Mouse (Mus musculus): ENCODE data around the gene Rbm20. TPM values are rescaled to one million over a fixed set of nuclear protein-coding genes. Genes with fewer than 3 reads are reported as not detected.

The Rbm20 gene
- polyA plus RNA-seq, 1 experiment = not detected

DNA sequence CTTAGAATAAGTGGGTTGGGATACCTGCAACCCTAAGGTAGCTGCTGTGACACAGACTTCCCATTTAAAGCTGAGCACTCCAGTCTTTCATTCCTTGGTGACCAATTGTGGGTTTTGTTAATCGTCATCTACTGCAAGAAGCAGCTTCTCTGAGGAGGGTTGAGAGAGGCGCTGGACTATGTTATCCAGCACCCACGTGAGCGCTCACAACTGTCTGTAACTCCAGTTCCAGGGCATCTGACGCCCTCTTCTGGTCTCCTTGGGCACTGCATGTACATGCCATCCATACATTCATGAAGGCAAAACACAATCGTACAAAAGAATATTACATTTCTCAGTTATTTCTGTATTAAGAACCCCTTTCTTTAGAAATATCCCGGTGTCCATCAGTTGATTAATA lies 75.9 kb downstream of the Rbm20 start:
- TF ChIP-seq CTCF (IDR thresholded peaks at IDR 0.05; ENCODE audit: insufficient read depth, low read depth, low read length) (peak; percentile 21; the same call in 1 of the 2 replicates), POLR2A (IDR thresholded peaks at IDR 0.05; ENCODE audit: insufficient read depth, low read depth, low read length) (no peak)
- H3K4me1 ChIP-seq (ENCODE audit: control insufficient read depth, insufficient read depth, low read length) = peaks cover 12% of the 10 kb centered on the region
- no peak overlapping the region for H3K27ac ChIP-seq (ENCODE audit: insufficient read depth, low read depth, low read length)
- H3K4me3 ChIP-seq (ENCODE audit: insufficient read depth, low read depth, low read length) = no peak overlapping the region
- 66% methylated on average over 7 of the region's 7 CpGs for WGBS

DNA sequence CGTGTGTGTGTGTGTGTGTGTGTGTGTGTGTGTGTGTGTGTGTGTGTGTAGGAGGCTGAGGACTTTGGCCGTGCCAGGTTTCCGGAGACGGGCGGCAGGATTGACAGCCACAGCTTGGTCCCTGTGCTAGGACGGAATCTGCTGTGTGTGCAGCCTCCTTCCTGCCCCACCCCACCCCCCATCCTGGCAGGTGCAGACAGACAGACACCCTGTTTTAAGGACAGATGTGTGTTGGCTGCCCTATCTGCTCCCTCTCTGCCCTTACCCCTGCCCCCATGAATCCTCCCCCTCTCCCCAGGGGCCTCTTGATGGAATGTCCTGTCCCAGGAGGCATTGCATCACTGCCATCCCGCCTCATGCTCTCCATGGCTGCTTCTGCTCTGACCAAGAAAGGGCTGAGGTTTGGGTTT lies 77.3 kb downstream of the Rbm20 start:
- WGBS = 78% methylated on average over 7 of the region's 7 CpGs
- Histone ChIP-seq H3K4me1 (ENCODE audit: control insufficient read depth, insufficient read depth, low read length) (peaks cover 12% of the 10 kb centered on the region), H3K4me3 (ENCODE audit: insufficient read depth, low read depth, low read length) (no peak overlapping the region), H3K27ac (ENCODE audit: insufficient read depth, low read depth, low read length) (no peak overlapping the region)
- TF ChIP-seq POLR2A (IDR thresholded peaks at IDR 0.05; ENCODE audit: insufficient read depth, low read depth, low read length) (no peak), CTCF (IDR thresholded peaks at IDR 0.05; ENCODE audit: insufficient read depth, low read depth, low read length) (no peak)

DNA sequence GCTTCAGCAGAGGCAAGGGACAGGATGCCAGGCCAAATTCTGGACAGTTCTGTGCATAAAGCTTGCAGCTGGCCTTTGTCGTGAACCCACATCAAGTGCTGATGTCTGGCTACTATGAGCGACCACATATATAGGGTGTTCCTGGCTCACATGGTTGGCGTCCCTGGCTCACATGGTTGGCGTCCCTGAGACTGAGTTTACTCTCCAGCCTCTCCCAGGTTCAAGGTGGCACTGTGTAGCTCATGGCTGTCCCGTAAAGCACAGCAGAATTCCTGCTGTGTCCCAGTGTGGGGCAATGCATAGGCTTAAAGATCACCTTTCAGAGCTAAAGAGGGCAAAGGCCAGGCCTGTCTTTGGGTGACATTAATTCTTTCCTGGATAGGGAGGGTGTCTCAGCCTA lies 78.2 kb downstream of the Rbm20 start:
- Histone ChIP-seq H3K4me1 (ENCODE audit: control insufficient read depth, insufficient read depth, low read length) (peaks cover 12% of the 10 kb centered on the region), H3K4me3 (ENCODE audit: insufficient read depth, low read depth, low read length) (no peak overlapping the region), H3K27ac (ENCODE audit: insufficient read depth, low read depth, low read length) (no peak overlapping the region)
- no peak for TF ChIP-seq POLR2A (IDR thresholded peaks at IDR 0.05; ENCODE audit: insufficient read depth, low read depth, low read length)
- TF ChIP-seq CTCF (IDR thresholded peaks at IDR 0.05; ENCODE audit: insufficient read depth, low read depth, low read length) = no peak
- 94% methylated on average over 5 of the region's 5 CpGs for WGBS

DNA sequence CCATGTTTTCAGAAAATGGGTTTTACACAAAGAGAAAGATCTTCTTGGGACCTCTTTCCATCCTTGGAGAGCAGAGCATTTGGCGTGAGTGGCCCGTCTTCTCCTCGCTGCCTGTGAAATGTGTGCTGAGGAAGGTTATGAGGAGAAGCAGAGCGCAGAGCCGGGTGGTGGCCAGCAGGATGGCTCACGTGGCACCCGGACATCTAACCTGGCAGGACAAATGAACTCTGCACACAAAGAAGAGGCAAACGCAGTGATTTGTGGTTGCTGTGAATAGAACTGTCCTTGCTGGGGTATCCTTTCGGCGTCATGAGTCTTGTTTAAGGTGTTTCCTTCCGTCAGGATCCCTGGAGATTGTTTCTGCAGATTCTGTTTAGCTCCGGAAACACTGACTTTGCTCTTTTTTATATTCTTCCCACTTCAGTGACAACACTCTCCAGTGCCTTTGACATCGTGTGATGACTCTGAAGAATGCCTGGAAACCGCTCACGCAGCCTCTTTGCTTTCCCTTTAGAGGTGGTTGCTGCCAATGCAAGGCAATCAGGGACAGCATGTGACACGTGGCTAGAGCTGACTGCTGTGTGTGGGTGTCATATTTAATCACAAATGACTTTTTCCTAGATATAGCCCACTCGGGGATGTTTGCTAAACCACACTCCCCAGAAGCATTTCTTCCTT lies 80.5 kb downstream of the Rbm20 start:
- TF ChIP-seq CTCF (IDR thresholded peaks at IDR 0.05; ENCODE audit: insufficient read depth, low read depth, low read length) = no peak
- no peak for TF ChIP-seq POLR2A (IDR thresholded peaks at IDR 0.05; ENCODE audit: insufficient read depth, low read depth, low read length)
- Histone ChIP-seq H3K27ac (ENCODE audit: insufficient read depth, low read depth, low read length) (no peak overlapping the region), H3K4me1 (ENCODE audit: control insufficient read depth, insufficient read depth, low read length) (no peaks in the 10 kb centered on the region), H3K4me3 (ENCODE audit: insufficient read depth, low read depth, low read length) (no peak overlapping the region)
- 84% methylated on average over 17 of the region's 17 CpGs for WGBS

DNA sequence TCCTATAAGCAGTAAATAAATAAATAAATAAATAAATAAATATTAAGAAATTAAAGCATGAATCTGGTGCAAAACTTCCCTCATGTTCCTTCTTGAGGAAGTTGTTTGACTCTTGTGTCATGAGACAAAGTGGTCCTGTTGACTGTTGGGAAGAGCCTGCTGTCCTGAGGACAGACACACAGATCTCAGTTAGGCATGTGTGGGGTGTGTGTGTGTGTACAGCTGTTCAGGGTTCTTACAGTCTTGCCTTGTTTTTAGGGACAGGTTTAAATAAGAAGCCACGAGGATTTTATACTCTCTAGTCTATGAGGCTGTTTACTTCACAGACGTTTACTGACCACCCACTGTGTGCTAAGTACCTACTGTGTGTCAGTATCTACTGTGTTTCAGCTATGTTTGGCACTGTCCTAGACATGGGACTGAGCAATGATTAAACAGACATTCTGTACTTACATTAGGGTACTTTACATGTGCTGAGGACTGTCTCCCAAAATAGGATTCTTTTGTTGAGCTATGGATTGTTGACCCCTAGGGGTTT lies 81.8 kb downstream of the Rbm20 start:
- TF ChIP-seq CTCF (IDR thresholded peaks at IDR 0.05; ENCODE audit: insufficient read depth, low read depth, low read length) (no peak), POLR2A (IDR thresholded peaks at IDR 0.05; ENCODE audit: insufficient read depth, low read depth, low read length) (no peak)
- Histone ChIP-seq H3K4me3 (ENCODE audit: insufficient read depth, low read depth, low read length) (no peak overlapping the region), H3K4me1 (ENCODE audit: control insufficient read depth, insufficient read depth, low read length) (no peaks in the 10 kb centered on the region), H3K27ac (ENCODE audit: insufficient read depth, low read depth, low read length) (no peak overlapping the region)
- 76% methylated on average over 2 of the region's 2 CpGs for WGBS

DNA sequence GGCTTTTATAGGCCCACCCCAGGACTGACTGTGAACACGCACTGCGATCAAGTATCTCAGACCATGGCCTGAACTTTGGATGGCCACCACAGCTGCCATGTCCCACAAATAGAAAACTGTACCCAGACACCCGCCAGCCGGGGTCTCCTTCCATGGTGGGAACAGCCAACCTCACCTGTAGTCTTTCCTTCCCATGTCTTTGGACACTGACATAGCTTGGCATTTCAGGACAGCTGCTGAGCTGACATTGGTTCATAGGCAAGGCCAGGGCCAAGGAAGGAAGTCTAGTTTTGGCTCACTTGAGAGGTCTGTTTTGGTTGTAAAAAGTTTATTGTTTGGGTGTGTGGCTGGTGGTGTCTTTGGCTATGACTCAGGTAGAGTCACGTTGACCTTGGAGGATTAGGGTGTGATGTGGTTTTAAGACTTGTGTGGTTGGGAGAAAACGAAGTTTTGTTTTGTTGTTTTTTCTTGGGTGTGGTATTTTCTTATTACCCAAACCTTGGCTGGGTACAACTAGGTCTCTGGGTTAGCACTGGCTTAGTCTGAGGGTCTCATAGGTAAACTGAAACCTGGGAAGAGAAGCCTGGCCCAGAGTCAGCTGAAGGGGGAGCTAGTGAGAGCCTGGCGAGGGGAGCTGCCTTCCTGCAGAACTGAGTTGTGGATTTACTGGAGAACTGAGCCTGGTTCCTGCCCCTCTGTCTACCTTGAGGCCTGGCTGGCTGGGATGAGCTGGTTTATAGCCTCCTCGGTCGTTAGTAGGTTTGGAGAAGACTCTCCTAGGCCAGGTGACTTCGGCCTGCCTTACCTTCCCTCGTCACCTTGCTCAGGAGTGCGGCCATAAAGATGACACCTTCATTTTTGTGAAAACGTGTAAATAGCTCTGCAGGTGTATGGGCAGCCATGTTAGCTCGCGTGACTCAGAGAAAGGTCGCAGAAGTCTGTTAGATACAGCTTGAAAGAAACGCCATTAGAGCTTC lies 83.3 kb downstream of the Rbm20 start:
- Histone ChIP-seq H3K27ac (ENCODE audit: insufficient read depth, low read depth, low read length) (no peak overlapping the region), H3K4me1 (ENCODE audit: control insufficient read depth, insufficient read depth, low read length) (no peaks in the 10 kb centered on the region), H3K4me3 (ENCODE audit: insufficient read depth, low read depth, low read length) (no peak overlapping the region)
- TF ChIP-seq CTCF (IDR thresholded peaks at IDR 0.05; ENCODE audit: insufficient read depth, low read depth, low read length) (no peak), POLR2A (IDR thresholded peaks at IDR 0.05; ENCODE audit: insufficient read depth, low read depth, low read length) (no peak)
- 91% methylated on average over 17 of the region's 17 CpGs for WGBS

DNA sequence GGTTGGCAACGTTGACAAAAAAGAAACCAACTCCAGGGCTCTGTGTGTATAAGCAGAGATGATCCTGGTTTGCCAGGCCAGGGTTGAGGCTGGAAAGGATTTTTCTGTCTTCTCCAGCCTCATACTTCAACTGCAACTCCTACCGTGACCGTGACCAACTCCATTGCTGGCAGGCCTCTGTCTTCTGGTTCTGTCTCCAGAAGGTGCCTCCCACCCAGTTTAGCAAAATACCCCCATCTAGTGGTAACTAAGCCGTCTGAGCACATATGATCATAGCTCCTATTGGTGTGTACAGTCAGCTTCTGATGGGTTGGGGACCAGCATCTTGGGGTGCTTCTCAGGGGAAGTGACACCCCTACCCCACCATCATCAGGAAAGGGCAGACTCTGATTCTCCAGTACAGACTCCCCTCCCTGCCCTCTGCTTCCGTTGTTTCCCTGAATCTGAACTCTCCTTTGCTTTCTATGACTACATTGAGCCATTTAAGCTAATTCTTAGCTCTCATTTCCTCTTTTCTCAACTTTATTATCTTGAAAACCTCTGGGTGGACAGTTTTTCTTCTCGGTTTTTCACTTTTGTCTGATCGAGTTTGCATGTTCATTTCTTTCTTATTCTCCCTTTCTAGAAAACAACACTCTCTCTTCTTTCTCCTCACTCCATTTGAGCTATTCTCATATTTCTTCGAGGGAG lies 85.8 kb downstream of the Rbm20 start:
- no peaks in the 10 kb centered on the region for H3K4me1 ChIP-seq (ENCODE audit: control insufficient read depth, insufficient read depth, low read length)
- WGBS = 47% methylated on average over 8 of the region's 8 CpGs
- no peak for TF ChIP-seq POLR2A (IDR thresholded peaks at IDR 0.05; ENCODE audit: insufficient read depth, low read depth, low read length)
- TF ChIP-seq CTCF (IDR thresholded peaks at IDR 0.05; ENCODE audit: insufficient read depth, low read depth, low read length) = no peak
- H3K4me3 ChIP-seq (ENCODE audit: insufficient read depth, low read depth, low read length) = no peak overlapping the region
- H3K27ac ChIP-seq (ENCODE audit: insufficient read depth, low read depth, low read length) = no peak overlapping the region

DNA sequence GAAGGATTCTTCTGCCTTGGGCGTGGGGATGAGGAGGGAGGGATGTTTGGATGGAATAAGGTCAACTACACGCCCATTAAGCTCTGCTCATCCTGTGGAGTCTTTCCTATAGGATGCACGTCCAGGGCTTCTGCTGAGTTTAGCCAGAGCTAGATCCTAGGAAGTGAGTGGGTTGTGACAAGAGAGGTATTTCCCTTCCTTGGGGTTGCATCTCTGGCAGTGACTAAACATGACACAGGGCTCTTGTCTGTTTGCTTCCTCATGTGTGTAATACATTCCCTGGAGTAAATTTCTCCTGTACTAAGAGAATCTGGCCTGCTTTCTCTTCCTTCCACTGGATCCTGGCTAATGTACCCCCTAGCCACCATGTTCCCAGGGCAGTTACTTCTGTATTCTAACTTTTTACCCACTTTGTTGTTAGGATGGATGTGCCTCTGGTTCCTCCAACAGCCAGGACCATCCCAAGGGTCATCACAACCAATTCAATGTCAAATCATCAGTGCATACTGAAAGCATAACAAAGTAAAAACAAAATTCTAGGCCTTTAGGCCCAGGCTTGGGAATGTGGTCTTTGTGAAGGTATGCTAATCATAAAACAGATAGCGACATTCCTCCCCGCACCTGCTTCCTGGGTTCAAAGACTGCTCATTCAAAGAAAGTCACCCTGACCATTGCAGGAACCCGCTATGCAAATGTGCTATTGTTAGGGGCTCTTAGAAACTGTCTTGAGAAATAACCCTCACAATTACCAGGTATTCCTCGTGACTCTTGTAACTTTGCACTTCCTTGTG lies 87.8 kb downstream of the Rbm20 start:
- Histone ChIP-seq H3K27ac (ENCODE audit: insufficient read depth, low read depth, low read length) (no peak overlapping the region), H3K4me3 (ENCODE audit: insufficient read depth, low read depth, low read length) (no peak overlapping the region), H3K4me1 (ENCODE audit: control insufficient read depth, insufficient read depth, low read length) (peaks cover 5% of the 10 kb centered on the region)
- 90% methylated on average over 7 of the region's 7 CpGs for WGBS
- TF ChIP-seq CTCF (IDR thresholded peaks at IDR 0.05; ENCODE audit: insufficient read depth, low read depth, low read length) (no peak), POLR2A (IDR thresholded peaks at IDR 0.05; ENCODE audit: insufficient read depth, low read depth, low read length) (no peak)
